29 mouse cellular contexts compared by ENCODE assay signal in the genomic region with DNA sequence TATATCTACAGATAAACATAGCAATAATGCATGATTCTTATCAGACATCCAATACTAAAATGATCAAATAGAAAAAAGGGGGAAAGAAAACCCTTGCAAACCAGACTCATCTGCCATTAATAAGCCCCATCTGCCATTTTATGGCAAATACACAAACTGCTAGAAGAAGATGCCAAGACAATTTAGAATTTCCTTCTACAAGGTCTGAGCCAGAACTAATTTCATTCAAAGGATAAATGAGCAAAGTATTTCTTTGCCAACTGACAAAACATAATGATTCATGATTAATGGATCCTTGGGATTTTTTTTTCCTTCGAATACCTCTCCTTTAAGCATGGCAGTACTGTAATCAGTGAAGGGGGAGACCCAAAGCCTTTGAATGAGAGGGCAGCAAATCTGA.
DNase-seq lines count a peak whose midpoint lies in the region; ATAC-seq and TF ChIP-seq lines count a peak whose summit lies in the region.
"Had no signal": no experiment of that assay in that cellular context is flagged by ENCODE, and none has a peak within 500 bp of the region (broad histone marks: within the 10 kb centered on the region; RNA-seq: fewer than 3 reads in every experiment).

No protein-coding gene starts in this region.

- H3K4me1 ChIP-seq in embryonic facial prominence, embryonic 14.5 days (ENCODE audit: control insufficient read depth, insufficient read depth, low read length): no peaks in the 10 kb centered on the region
- no peaks in the 10 kb centered on the region for H3K4me1 ChIP-seq in embryonic facial prominence, embryonic 10.5 days
- H3K4me1 ChIP-seq in forebrain, embryonic 16.5 days (replicated peaks; ENCODE audit: control insufficient read depth, insufficient read depth, low read length): no peaks in the 10 kb centered on the region
- 0 out of 2 replicates have a peak, but pooled peaks cover 4% of the 10 kb centered on the region for H3K4me1 ChIP-seq in forebrain, embryonic 10.5 days
- H3K4me1 ChIP-seq: embryonic facial prominence, embryonic 15.5 days; heart, embryonic 10.5 days; heart, embryonic 13.5 days; hindbrain, embryonic 12.5 days; hindbrain, embryonic 15.5 days; intestine, embryonic 15.5 days had no signal

- TF ChIP-seq POLR2A in brain, embryonic 14.5 days (IDR thresholded peaks at IDR 0.05; ENCODE audit: borderline replicate concordance, extremely low read depth, insufficient read depth, insufficient read length, poor library complexity, severe bottlenecking): no peak

- 64% methylated on average over 1 of the region's 1 CpGs for WGBS in embryonic facial prominence, embryonic 14.5 days
- WGBS in embryonic facial prominence, embryonic 10.5 days: 93% methylated on average over 1 of the region's 1 CpGs
- WGBS in forebrain, embryonic 16.5 days: 38% methylated on average over 1 of the region's 1 CpGs
- WGBS in forebrain, embryonic 10.5 days: 94% methylated on average over 1 of the region's 1 CpGs

- H3K36me3 ChIP-seq in embryonic facial prominence, embryonic 14.5 days (ENCODE audit: control insufficient read depth, insufficient read depth, low read length): no peaks in the 10 kb centered on the region
- no peaks in the 10 kb centered on the region for H3K36me3 ChIP-seq in embryonic facial prominence, embryonic 10.5 days (replicated peaks)
- H3K36me3 ChIP-seq in forebrain, embryonic 16.5 days (ENCODE audit: control insufficient read depth, insufficient read depth): no peaks in the 10 kb centered on the region
- H3K36me3 ChIP-seq in forebrain, embryonic 10.5 days (replicated peaks): no peaks in the 10 kb centered on the region
- H3K36me3 ChIP-seq: embryonic facial prominence, embryonic 15.5 days; G1E; heart, embryonic 10.5 days; heart, embryonic 13.5 days; hindbrain, embryonic 12.5 days; hindbrain, embryonic 15.5 days; intestine, embryonic 15.5 days had no signal

- no peak overlapping the region for H3K9ac ChIP-seq in embryonic facial prominence, embryonic 14.5 days (ENCODE audit: low read depth, low read length)
- H3K9ac ChIP-seq in forebrain, embryonic 16.5 days (replicated peaks; ENCODE audit: low read depth, low read length): no peak overlapping the region
- H3K9ac ChIP-seq: embryonic facial prominence, embryonic 15.5 days; heart, embryonic 13.5 days; hindbrain, embryonic 12.5 days; hindbrain, embryonic 15.5 days; intestine, embryonic 15.5 days had no signal

- ATAC-seq in embryonic facial prominence, embryonic 14.5 days (ENCODE audit: low read depth): no peak
- peak; percentile 78 for ATAC-seq in forebrain, embryonic 16.5 days
- ATAC-seq: intestine, embryonic 15.5 days; Patski had no signal

- no peak overlapping the region for H3K4me2 ChIP-seq in embryonic facial prominence, embryonic 14.5 days (ENCODE audit: low read depth, low read length)
- H3K4me2 ChIP-seq in forebrain, embryonic 16.5 days (ENCODE audit: low read length): no peak overlapping the region
- H3K4me2 ChIP-seq: embryonic facial prominence, embryonic 15.5 days; heart, embryonic 13.5 days; hindbrain, embryonic 12.5 days; hindbrain, embryonic 15.5 days; intestine, embryonic 15.5 days had no signal

- H3K9me3 ChIP-seq in embryonic facial prominence, embryonic 14.5 days (ENCODE audit: control insufficient read depth, low read length): no peaks in the 10 kb centered on the region
- H3K9me3 ChIP-seq in embryonic facial prominence, embryonic 10.5 days: no peaks in the 10 kb centered on the region
- H3K9me3 ChIP-seq in forebrain, embryonic 16.5 days (ENCODE audit: control insufficient read depth, low read length): no peaks in the 10 kb centered on the region
- 0 out of 2 replicates have a peak, but pooled peaks cover 4% of the 10 kb centered on the region for H3K9me3 ChIP-seq in forebrain, embryonic 10.5 days
- H3K9me3 ChIP-seq: embryonic facial prominence, embryonic 15.5 days; G1E; heart, embryonic 10.5 days; heart, embryonic 13.5 days; hindbrain, embryonic 12.5 days; hindbrain, embryonic 15.5 days; intestine, embryonic 15.5 days had no signal

- no peak overlapping the region for H3K4me3 ChIP-seq in embryonic facial prominence, embryonic 14.5 days (ENCODE audit: low read depth, low read length)
- no peak overlapping the region for H3K4me3 ChIP-seq in embryonic facial prominence, embryonic 10.5 days
- no peak overlapping the region for H3K4me3 ChIP-seq in forebrain, embryonic 16.5 days (replicated peaks; ENCODE audit: low read length)
- H3K4me3 ChIP-seq in forebrain, embryonic 10.5 days: no peak overlapping the region
- H3K4me3 ChIP-seq: embryonic facial prominence, embryonic 15.5 days; heart, adult 2 months; heart, embryonic 10.5 days; heart, embryonic 13.5 days; hindbrain, embryonic 12.5 days; hindbrain, embryonic 15.5 days; intestine, embryonic 15.5 days had no signal

- H3K27ac ChIP-seq in embryonic facial prominence, embryonic 14.5 days (replicated peaks; ENCODE audit: low read depth, low read length): no peak overlapping the region
- no peak overlapping the region for H3K27ac ChIP-seq in embryonic facial prominence, embryonic 10.5 days (replicated peaks)
- H3K27ac ChIP-seq in forebrain, embryonic 16.5 days (ENCODE audit: low read length): no peak overlapping the region
- H3K27ac ChIP-seq in forebrain, embryonic 10.5 days: no peak overlapping the region
- H3K27ac ChIP-seq: embryonic facial prominence, embryonic 15.5 days; heart, adult 2 months; heart, embryonic 10.5 days; heart, embryonic 13.5 days; hindbrain, embryonic 12.5 days; hindbrain, embryonic 15.5 days; intestine, embryonic 15.5 days had no signal

- no peak for TF ChIP-seq CTCF in brain, embryonic 14.5 days (IDR thresholded peaks at IDR 0.05; ENCODE audit: borderline replicate concordance, extremely low read depth, insufficient read depth, insufficient read length)

- peak; percentile 10 for DNase-seq in embryonic facial prominence, embryonic 14.5 days (ENCODE audit: low spot score)
- no peak for DNase-seq in embryonic facial prominence, embryonic 10.5 days (ENCODE audit: low spot score)
- DNase-seq in forebrain, embryonic 10.5 days (ENCODE audit: extremely low spot score, low spot score): no peak
- peak; percentile 5 for DNase-seq in layer of hippocampus, adult 9-10 months (ENCODE audit: low spot score)
- no peak for DNase-seq in layer of hippocampus, postnatal 10 days (ENCODE audit: low spot score in 2 of 2)
- peak; percentile 87 for DNase-seq in brain, embryonic 14.5 days (ENCODE audit: low read depth)
- DNase-seq: adrenal gland, postnatal 14 days; B cell, adult 2 months; cerebellum, adult 2 months; cerebellum, adult 9-11 months; cerebellum, postnatal 36 days; embryo, embryonic 11 days; gastrocnemius, postnatal 10 days; gastrocnemius, postnatal 36 days; heart, adult 2 months; heart, postnatal 14 days; heart, postnatal 4 days; kidney, adult 11 months; kidney, adult 8-10 months had no signal

- no peaks in the 10 kb centered on the region for H3K27me3 ChIP-seq in embryonic facial prominence, embryonic 14.5 days (replicated peaks; ENCODE audit: control insufficient read depth, insufficient read depth, low read length)
- H3K27me3 ChIP-seq in embryonic facial prominence, embryonic 10.5 days (replicated peaks; ENCODE audit: low read depth, poor library complexity, severe bottlenecking): no peaks in the 10 kb centered on the region
- H3K27me3 ChIP-seq in forebrain, embryonic 16.5 days (replicated peaks; ENCODE audit: control insufficient read depth, insufficient read depth, low read length): no peaks in the 10 kb centered on the region
- H3K27me3 ChIP-seq in forebrain, embryonic 10.5 days (ENCODE audit: poor library complexity, severe bottlenecking): no peaks in the 10 kb centered on the region
- H3K27me3 ChIP-seq: CH12.LX; embryonic facial prominence, embryonic 15.5 days; heart, embryonic 13.5 days; hindbrain, embryonic 12.5 days; hindbrain, embryonic 15.5 days; intestine, embryonic 15.5 days had no signal

Comparison
In these comparisons a context has a peak if more than half of its experiments do, and no peak if none do; other contexts are left out.
1. DNase-seq: peak in embryonic facial prominence, embryonic 14.5 days (single experiment), layer of hippocampus, adult 9-10 months (single experiment) and brain, embryonic 14.5 days (single experiment); none in embryonic facial prominence, embryonic 10.5 days (single experiment), forebrain, embryonic 10.5 days (single experiment) and layer of hippocampus, postnatal 10 days (0 of 2).